Mouse (Mus musculus) ES-Bruce4 (cell line): ENCODE measurements around the gene Trmo. TPM values are rescaled to one million over a fixed set of nuclear protein-coding genes. Genes with fewer than 3 reads are reported as not detected.
A peak's percentile ranks its signal among the peaks of the same experiment; 100 is the strongest.

Experiments used
- H3K27ac ChIP-seq: 2 replicates; pipeline ENCODE4 v1.5.1; 2012; ENCODE audit warnings: low read length, inconsistent platforms; ENCODE audit not compliant: insufficient read depth
- H3K27me3 ChIP-seq: 2 replicates; pipeline ENCODE4 v1.6.1; 2012; ENCODE audit warnings: mild to moderate bottlenecking, low read length, inconsistent platforms; ENCODE audit not compliant: control insufficient read depth, poor library complexity, insufficient read depth, severe bottlenecking
- H3K36me3 ChIP-seq: 2 replicates; pipeline ENCODE4 v1.6.1; 2012; ENCODE audit warnings: inconsistent platforms, mild to moderate bottlenecking, low read length, moderate library complexity; ENCODE audit not compliant: control insufficient read depth, poor library complexity, insufficient read depth, severe bottlenecking
- H3K4me1 ChIP-seq: one replicate; pipeline ENCODE4 v1.8.1; 2011; ENCODE audit warnings: low read length; ENCODE audit not compliant: control insufficient read depth, insufficient read depth
- H3K4me3 ChIP-seq: 2 replicates; pipeline ENCODE4 v1.5.1; 2011; ENCODE audit warnings: low read depth, mild to moderate bottlenecking, low read length
- H3K9ac ChIP-seq: 2 replicates; pipeline ENCODE4 v1.6.1; 2012; ENCODE audit warnings: low read depth, mild to moderate bottlenecking, inconsistent platforms; ENCODE audit not compliant: poor library complexity, severe bottlenecking
- H3K9me3 ChIP-seq: replicated peaks from 2 replicates; pipeline ENCODE4 v1.6.1; 2012; ENCODE audit warnings: mild to moderate bottlenecking, low read length, inconsistent platforms; ENCODE audit not compliant: control insufficient read depth, poor library complexity, insufficient read depth, severe bottlenecking
- CTCF ChIP-seq: IDR thresholded peaks from one replicate; pipeline ENCODE4 v1.8.1; 2011; ENCODE audit warnings: low read depth, low read length
- EP300 ChIP-seq: IDR thresholded peaks from 2 replicates; pipeline ENCODE4 v1.6.1; 2011; ENCODE audit warnings: low read depth, low read length; ENCODE audit not compliant: insufficient read depth
- POLR2A ChIP-seq: IDR thresholded peaks from one replicate; pipeline ENCODE4 v1.8.1; 2011; ENCODE audit warnings: low read length; ENCODE audit not compliant: insufficient read depth
- polyA plus RNA-seq: library from polyadenylated mRNA; stranded (reverse); fragments of >200 nt; gene quantifications from 2 replicates; pipeline ENCODE4 v1.2.4, GENCODE M21; 2011; ENCODE audit warnings: low read depth; ENCODE audit not compliant: missing spikeins, insufficient read depth, insufficient read length

The Trmo gene
- polyA plus RNA-seq, 1 experiment, result 10.1 TPM

DNA sequence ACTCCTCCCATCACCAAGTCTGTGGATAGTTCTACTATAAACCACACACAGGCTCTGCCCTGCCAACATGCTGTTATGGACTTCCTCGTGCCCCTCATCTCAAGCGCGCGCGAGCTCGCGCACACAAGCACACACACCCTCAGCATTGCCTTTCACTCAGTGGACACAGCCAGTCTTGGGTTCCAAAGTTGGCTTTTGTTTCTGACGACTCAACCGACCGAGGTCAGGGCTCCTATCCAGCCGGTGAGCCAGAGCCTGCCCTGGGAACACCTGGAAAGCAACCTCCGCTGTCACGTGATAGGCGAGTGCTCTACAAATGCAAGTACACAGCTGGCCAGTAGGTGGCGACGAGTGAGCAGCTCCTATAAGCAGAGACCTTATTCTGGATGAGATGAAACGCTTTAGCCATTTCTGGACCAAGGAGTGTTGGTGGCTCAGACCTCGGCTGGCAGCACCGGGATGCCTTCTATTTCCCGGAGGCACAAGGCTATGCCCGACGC, 14.3 kb downstream of the Trmo start:
- Histone ChIP-seq H3K4me3 (peak overlapping the region; percentile 70), H3K9ac (peak overlapping the region; percentile 29), H3K36me3 (peaks cover 4% of the 10 kb centered on the region; the same call in 1 of the 2 replicates), H3K27ac (peak overlapping the region; percentile 19), H3K4me1 (peaks cover 2% of the 10 kb centered on the region), H3K27me3 (no peaks in the 10 kb centered on the region), H3K9me3 (no peaks in the 10 kb centered on the region)
- TF ChIP-seq EP300, result peak; percentile 35; the same call in 1 of the 2 replicates
- TF ChIP-seq CTCF, result peak; percentile 89
- peak; percentile 50 for TF ChIP-seq POLR2A

DNA sequence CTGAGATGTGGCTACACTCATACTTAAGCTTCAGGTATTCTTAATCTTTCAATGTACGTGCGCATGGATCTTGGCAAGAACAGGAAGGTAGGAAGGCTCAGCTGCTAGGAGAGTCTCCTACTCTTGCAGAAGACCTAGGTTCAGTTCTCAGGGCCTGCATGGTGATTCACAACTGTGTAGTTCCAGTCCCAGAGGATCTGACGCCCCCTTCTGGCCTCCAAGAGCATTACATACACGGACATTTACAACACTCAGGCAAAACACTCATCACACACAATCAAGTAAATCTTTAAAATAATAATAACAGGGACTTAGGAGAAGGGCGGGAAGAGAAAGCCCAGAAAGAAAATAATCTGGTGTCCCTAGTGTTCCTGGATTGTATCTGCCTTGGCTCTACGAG, 14.8 kb downstream of the Trmo start:
- H3K36me3 ChIP-seq, result 0 out of 2 replicates have a peak, but pooled peaks cover 3% of the 10 kb centered on the region
- peak overlapping the region; percentile 70 for H3K4me3 ChIP-seq
- peaks cover 2% of the 10 kb centered on the region for H3K4me1 ChIP-seq
- H3K27me3 ChIP-seq, result no peaks in the 10 kb centered on the region
- peak overlapping the region; percentile 19 for H3K27ac ChIP-seq
- H3K9me3 ChIP-seq, result no peaks in the 10 kb centered on the region
- TF ChIP-seq CTCF (peak; percentile 69), EP300 (no peak), POLR2A (no peak)
- peak overlapping the region; percentile 29 for H3K9ac ChIP-seq

DNA sequence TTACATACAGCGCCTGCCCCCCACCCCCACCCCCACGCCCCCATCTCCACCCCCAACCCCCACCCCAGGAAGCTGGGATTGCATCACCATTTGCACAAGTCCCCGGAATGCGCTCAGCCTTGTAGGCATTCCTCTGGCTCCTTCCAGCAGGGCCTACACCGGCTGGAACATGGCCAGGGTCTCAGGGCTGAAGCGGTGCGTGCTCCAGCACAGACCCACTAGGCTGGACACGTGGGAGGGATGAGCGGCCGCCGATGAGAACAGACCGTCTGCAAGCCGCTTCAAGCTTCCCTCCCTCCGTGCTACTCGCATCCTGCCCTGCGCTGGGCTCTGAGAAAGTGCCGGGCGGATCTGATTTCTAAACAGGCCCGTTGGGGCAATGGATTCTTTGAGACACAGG, 18.2 kb downstream of the Trmo start:
- H3K4me3 ChIP-seq, result peak overlapping the region; percentile 72
- no peaks in the 10 kb centered on the region for H3K9me3 ChIP-seq
- H3K27ac ChIP-seq, result no peak overlapping the region
- no peaks in the 10 kb centered on the region for H3K27me3 ChIP-seq
- H3K36me3 ChIP-seq, result no peaks in the 10 kb centered on the region
- H3K9ac ChIP-seq, result peak overlapping the region; percentile 66
- H3K4me1 ChIP-seq, result peaks cover 2% of the 10 kb centered on the region
- no peak for TF ChIP-seq CTCF
- no peak for TF ChIP-seq POLR2A
- no peak for TF ChIP-seq EP300

DNA sequence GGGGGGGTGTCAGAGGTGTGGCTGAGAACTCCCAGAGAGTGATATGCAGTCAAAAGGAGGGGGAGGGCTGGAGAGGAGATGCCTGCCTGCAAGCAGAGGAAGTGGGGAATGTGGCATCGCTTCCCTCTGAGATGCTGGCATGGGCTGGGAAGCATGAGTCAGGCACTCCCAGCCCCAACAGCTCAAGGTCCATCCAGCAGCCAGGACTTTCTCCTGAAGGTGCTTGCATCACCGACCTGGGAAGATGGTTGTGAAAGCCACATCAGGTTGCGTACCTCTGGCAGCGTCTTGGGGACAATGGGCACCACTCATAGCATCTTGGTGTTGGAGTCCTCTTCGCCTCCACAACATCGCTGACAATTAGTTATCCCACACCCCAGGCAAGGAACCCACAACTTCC, 18.8 kb downstream of the Trmo start:
- Histone ChIP-seq H3K9ac (no peak overlapping the region), H3K9me3 (no peaks in the 10 kb centered on the region), H3K4me1 (peaks cover 2% of the 10 kb centered on the region), H3K36me3 (no peaks in the 10 kb centered on the region), H3K27ac (no peak overlapping the region), H3K27me3 (no peaks in the 10 kb centered on the region), H3K4me3 (no peak overlapping the region)
- TF ChIP-seq EP300 (no peak), CTCF (no peak), POLR2A (no peak)

DNA sequence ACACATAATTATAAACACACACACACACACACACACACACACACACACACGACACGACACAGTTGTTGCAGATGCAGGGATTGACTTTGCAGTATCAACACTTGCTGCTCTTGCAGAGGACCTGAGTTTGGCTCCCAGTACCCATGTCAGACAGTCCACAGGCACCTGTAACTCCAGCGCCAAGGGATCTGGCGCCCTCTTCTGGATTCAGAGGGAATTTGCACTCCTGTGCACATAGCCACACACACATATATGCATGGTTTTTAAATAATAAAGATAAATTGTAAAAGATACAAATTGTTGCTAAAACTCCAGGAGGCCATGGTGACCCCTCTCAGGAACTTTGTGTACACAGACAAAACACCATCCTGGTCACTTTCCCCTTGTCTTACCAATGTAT, 20.2 kb downstream of the Trmo start:
- TF ChIP-seq CTCF, result peak; percentile 73
- no peak for TF ChIP-seq EP300
- Histone ChIP-seq H3K4me3 (no peak overlapping the region), H3K36me3 (no peaks in the 10 kb centered on the region), H3K9ac (no peak overlapping the region), H3K4me1 (peaks cover 2% of the 10 kb centered on the region), H3K27ac (no peak overlapping the region), H3K9me3 (no peaks in the 10 kb centered on the region), H3K27me3 (no peaks in the 10 kb centered on the region)

DNA sequence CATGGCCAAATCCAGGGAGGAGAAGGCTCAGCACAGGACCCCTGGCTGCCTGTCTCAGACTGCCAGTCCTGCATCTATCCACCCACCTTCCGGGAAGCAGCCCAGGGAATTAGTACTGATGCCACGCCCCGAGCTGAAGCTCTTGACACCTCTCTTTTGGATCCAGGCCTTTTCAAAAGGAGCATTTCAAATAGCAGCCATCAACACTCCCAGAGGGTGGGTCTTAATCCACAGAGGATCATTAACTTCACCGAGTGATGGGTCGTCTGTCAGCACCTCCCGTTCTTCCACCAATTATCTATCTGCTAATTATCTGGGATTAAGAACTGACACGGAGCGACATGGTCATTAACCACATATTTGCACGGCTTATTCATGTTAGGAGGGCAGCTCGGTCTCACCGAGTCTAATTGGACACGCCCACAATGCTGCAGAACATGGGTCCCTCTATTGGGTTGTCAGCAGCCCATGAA, 21.7 kb downstream of the Trmo start:
- TF ChIP-seq CTCF, result no peak
- TF ChIP-seq POLR2A, result no peak
- no peak for TF ChIP-seq EP300
- no peak overlapping the region for H3K27ac ChIP-seq
- H3K4me1 ChIP-seq, result peaks cover 2% of the 10 kb centered on the region
- no peak overlapping the region for H3K9ac ChIP-seq
- H3K36me3 ChIP-seq, result no peaks in the 10 kb centered on the region
- no peaks in the 10 kb centered on the region for H3K9me3 ChIP-seq
- H3K27me3 ChIP-seq, result no peaks in the 10 kb centered on the region
- H3K4me3 ChIP-seq, result no peak overlapping the region
